ENCODE assay signal across 10 mouse cellular contexts in the genomic region with DNA sequence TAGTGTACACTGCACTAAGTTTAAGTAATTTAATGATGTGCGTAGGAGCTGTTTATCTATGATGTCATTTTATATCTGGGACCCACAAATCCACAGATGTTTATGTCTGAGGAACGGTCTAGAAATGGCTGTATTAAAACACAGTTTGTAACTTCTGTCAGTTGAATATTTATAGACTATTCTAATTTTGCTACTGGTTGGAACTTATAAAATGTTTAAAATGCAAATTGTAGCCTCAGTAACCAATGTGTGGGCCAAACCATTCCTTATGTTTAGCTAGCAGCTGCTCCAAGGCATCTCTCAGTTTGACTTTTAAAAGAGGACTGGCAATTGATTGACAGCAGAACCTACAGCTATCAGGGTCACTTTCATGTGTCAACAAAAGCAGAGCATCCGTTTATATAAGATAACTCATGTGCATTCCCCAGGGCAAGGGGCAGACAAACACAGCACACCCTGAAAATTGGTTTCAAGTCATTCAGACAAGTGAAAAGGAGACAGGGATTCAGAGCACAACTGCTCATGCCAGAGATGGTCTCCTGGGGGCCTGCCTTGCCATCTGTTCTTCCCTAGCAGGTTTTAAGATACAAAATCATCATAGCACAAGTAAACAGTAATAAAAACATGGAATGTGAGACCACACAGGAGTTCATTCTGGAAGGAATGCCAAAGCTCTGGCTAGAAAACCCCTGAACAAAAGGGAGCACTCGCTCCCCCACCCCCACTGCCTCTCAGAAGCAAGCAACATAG. TPM values are rescaled to one million over a fixed set of nuclear protein-coding genes. Genes with fewer than 3 reads are reported as not detected.
DNase-seq lines count a peak whose midpoint lies in the region; ATAC-seq and TF ChIP-seq lines count a peak whose summit lies in the region.
"Had no signal": no experiment of that assay in that cellular context is flagged by ENCODE, and none has a peak within 500 bp of the region (broad histone marks: within the 10 kb centered on the region; RNA-seq: fewer than 3 reads in every experiment).

No protein-coding gene starts in this region.

- H3K27ac ChIP-seq in lung, embryonic 14.5 days (ENCODE audit: low read depth) = peak overlapping the region; percentile 55; the same call in 1 of the 2 replicates
- H3K27ac ChIP-seq in forebrain, embryonic 14.5 days (ENCODE audit: low read depth, low read length) = 0 out of 2 replicates have a peak overlapping the region, but pooled peaks have one; percentile 39
- H3K27ac ChIP-seq in liver, embryonic 12.5 days = peak overlapping the region; percentile 36; the same call in 1 of the 2 replicates
- H3K27ac ChIP-seq: heart, embryonic 15.5 days; macrophage had no signal

- 33% methylated on average over 4 of the region's 4 CpGs for WGBS in lung, embryonic 14.5 days
- WGBS in forebrain, embryonic 14.5 days = 46% methylated on average over 4 of the region's 4 CpGs
- WGBS in liver, embryonic 12.5 days (ENCODE audit: insufficient replicate concordance) = 54% methylated on average over 4 of the region's 4 CpGs

- no peaks in the 10 kb centered on the region for H3K36me3 ChIP-seq in lung, embryonic 14.5 days (ENCODE audit: insufficient read depth)
- no peaks in the 10 kb centered on the region for H3K36me3 ChIP-seq in forebrain, embryonic 14.5 days (ENCODE audit: control insufficient read depth, insufficient read depth, low read length)
- H3K36me3 ChIP-seq in liver, embryonic 12.5 days = no peaks in the 10 kb centered on the region
- H3K36me3 ChIP-seq: heart, embryonic 15.5 days had no signal

- no peak overlapping the region for H3K9ac ChIP-seq in lung, embryonic 14.5 days
- no peak overlapping the region for H3K9ac ChIP-seq in forebrain, embryonic 14.5 days (ENCODE audit: low read length)
- no peak overlapping the region for H3K9ac ChIP-seq in liver, embryonic 12.5 days
- H3K9ac ChIP-seq: heart, embryonic 15.5 days had no signal

- H3K9me3 ChIP-seq in lung, embryonic 14.5 days (ENCODE audit: low read depth, low read length) = no peaks in the 10 kb centered on the region
- no peaks in the 10 kb centered on the region for H3K9me3 ChIP-seq in forebrain, embryonic 14.5 days (replicated peaks; ENCODE audit: control insufficient read depth, low read length)
- H3K9me3 ChIP-seq in liver, embryonic 12.5 days (replicated peaks) = no peaks in the 10 kb centered on the region
- H3K9me3 ChIP-seq: heart, embryonic 15.5 days had no signal

- ATAC-seq in lung, embryonic 14.5 days (ENCODE audit: insufficient read depth) = peak; percentile 88
- peak; percentile 83 for ATAC-seq in forebrain, embryonic 14.5 days
- ATAC-seq in liver, embryonic 12.5 days = peak; percentile 32; the same call in 1 of the 2 replicates

- peak; percentile 73 for DNase-seq in lung, embryonic 14.5 days
- no peak for DNase-seq in lung, postnatal 14 days
- DNase-seq in forebrain, embryonic 14.5 days (ENCODE audit: low spot score) = peak; percentile 75
- peak; percentile 76 for DNase-seq in yolk sac, embryonic 10.5 days (ENCODE audit: low spot score)
- DNase-seq in adrenal gland, adult 8-10 months = no peak
- DNase-seq in thymus, postnatal 14 days = no peak
- DNase-seq: cerebellum, adult 11-12 months had no signal

- TF ChIP-seq CTCF in lung, embryonic 14.5 days (IDR thresholded peaks at IDR 0.05; ENCODE audit: low read depth) = no peak

- H3K27me3 ChIP-seq in lung, embryonic 14.5 days (ENCODE audit: insufficient read depth, low read length) = no peaks in the 10 kb centered on the region
- no peaks in the 10 kb centered on the region for H3K27me3 ChIP-seq in forebrain, embryonic 14.5 days (replicated peaks; ENCODE audit: control insufficient read depth, insufficient read depth, low read length)
- H3K27me3 ChIP-seq in liver, embryonic 12.5 days (replicated peaks) = no peaks in the 10 kb centered on the region
- H3K27me3 ChIP-seq: heart, embryonic 15.5 days had no signal

- no peak overlapping the region for H3K4me3 ChIP-seq in lung, embryonic 14.5 days (ENCODE audit: low read depth, low read length)
- no peak overlapping the region for H3K4me3 ChIP-seq in forebrain, embryonic 14.5 days (ENCODE audit: low read depth, low read length)
- H3K4me3 ChIP-seq in liver, embryonic 12.5 days = no peak overlapping the region
- H3K4me3 ChIP-seq: heart, embryonic 15.5 days had no signal

- H3K4me1 ChIP-seq in lung, embryonic 14.5 days (ENCODE audit: insufficient read depth) = peaks cover 4% of the 10 kb centered on the region; the same call in 1 of the 2 replicates
- H3K4me1 ChIP-seq in forebrain, embryonic 14.5 days (ENCODE audit: control insufficient read depth, insufficient read depth, low read length) = peaks cover 9% of the 10 kb centered on the region
- H3K4me1 ChIP-seq in liver, embryonic 12.5 days = peaks cover 11% of the 10 kb centered on the region; the same call in 1 of the 2 replicates

- no peak overlapping the region for H3K4me2 ChIP-seq in lung, embryonic 14.5 days
- no peak overlapping the region for H3K4me2 ChIP-seq in forebrain, embryonic 14.5 days (ENCODE audit: low read length)
- H3K4me2 ChIP-seq in liver, embryonic 12.5 days = no peak overlapping the region
- H3K4me2 ChIP-seq: heart, embryonic 15.5 days had no signal

RNA-seq across cellular contexts. Expression of a gene that starts 48.0 kb away (rescaled TPM):
- polyA plus RNA-seq in lung, embryonic 14.5 days (2014; fragmentation: Nextera tagmentation; extraction: Ambion mirVana) = 207 and 221 TPM in 2 replicates
- 201 and 206 TPM in 2 replicates for polyA plus RNA-seq in forebrain, embryonic 14.5 days (2014; fragmentation: Nextera tagmentation; extraction: Ambion mirVana)
- polyA plus RNA-seq in liver, embryonic 12.5 days (2016; fragmentation: Nextera tagmentation; extraction: Ambion mirVana) = 136 and 146 TPM in 2 replicates
- 10 to 100 TPM; 64.8 to 79.5 (median 78.5) TPM for total RNA-seq in adrenal gland, adult 8-10 months (2022)

Comparison
In these comparisons a context has a peak if more than half of its experiments do, and no peak if none do; other contexts are left out.
1. DNase-seq: peak in lung, embryonic 14.5 days (single experiment), forebrain, embryonic 14.5 days (single experiment) and yolk sac, embryonic 10.5 days (single experiment); none in lung, postnatal 14 days (single experiment), adrenal gland, adult 8-10 months (single experiment) and thymus, postnatal 14 days (single experiment).
2. ATAC-seq: peak in every context shown above with its lines; median percentile 88 in lung, embryonic 14.5 days; 83 in forebrain, embryonic 14.5 days; 32 in liver, embryonic 12.5 days.
3. Peak in every context shown above with its lines, with median percentiles within 50 percentile points of each other: H3K27ac ChIP-seq.